Mouse (Mus musculus) liver, embryonic 11.5 days (tissue): Measurements from ENCODE around the gene Olfr1218. TPM values are rescaled to one million over a fixed set of nuclear protein-coding genes. Genes with fewer than 3 reads are reported as not detected.
"Not testable (repeated sequence)": the region's sequence is repeated elsewhere in the genome, so short reads cannot be mapped to it uniquely, and the experiment has no call there.

Source experiments
- ATAC-seq: fragments of 200-750 bp; cut with Nextera tagmentation; replicated peaks from 2 replicates; pipeline ENCODE4 v1.8.0; 2017; ENCODE audit warnings: moderate number of reproducible peaks, mild to moderate bottlenecking, moderate TSS enrichment, moderate library complexity; ENCODE audit not compliant: low FRiP score
- DNase-seq: peaks from one replicate; pipeline ENCODE4 v3.0.0-alpha.2; 2017; ENCODE audit warnings: low spot score
- H3K27ac ChIP-seq: fragments of 300-500 bp; sonication (generic); 2 replicates; pipeline ENCODE4 v1.5.1; 2014; ENCODE audit warnings: mild to moderate bottlenecking, low read depth, low read length, control low read depth
- H3K27me3 ChIP-seq: fragments of 300-500 bp; sonication (generic); replicated peaks from 2 replicates; pipeline ENCODE4 v1.6.1; 2014; ENCODE audit warnings: low read length, mixed read lengths; ENCODE audit not compliant: control insufficient read depth, insufficient read depth
- H3K36me3 ChIP-seq: fragments of 300-500 bp; sonication (generic); 2 replicates; pipeline ENCODE4 v1.6.1; 2014; ENCODE audit warnings: mild to moderate bottlenecking, low read length, moderate library complexity, mixed read lengths; ENCODE audit not compliant: control insufficient read depth, insufficient read depth
- H3K4me1 ChIP-seq: fragments of 300-500 bp; sonication (generic); replicated peaks from 2 replicates; pipeline ENCODE4 v1.6.1; 2014; ENCODE audit warnings: low read length, mixed read lengths; ENCODE audit not compliant: control insufficient read depth, insufficient read depth
- H3K4me2 ChIP-seq: fragments of 300-500 bp; sonication (generic); 2 replicates; pipeline ENCODE4 v1.6.1; 2014; ENCODE audit warnings: mild to moderate bottlenecking, control low read depth, moderate library complexity
- H3K4me3 ChIP-seq: fragments of 300-500 bp; sonication (generic); 2 replicates; pipeline ENCODE4 v1.5.1; 2014; ENCODE audit warnings: low read depth, low read length, control low read depth
- H3K9ac ChIP-seq: fragments of 300-500 bp; sonication (generic); 2 replicates; pipeline ENCODE4 v1.6.1; 2014; ENCODE audit warnings: low read depth, low read length, control low read depth
- H3K9me3 ChIP-seq: fragments of 300-500 bp; sonication (generic); 2 replicates; pipeline ENCODE4 v1.6.1; 2016; ENCODE audit warnings: low read length, inconsistent platforms, mixed read lengths; ENCODE audit not compliant: control insufficient read depth
- WGBS: fragments of 180-500 bp; shearing (Covaris S2); extraction: QIAGEN DNeasy Blood & Tissue Kit; methylation state at CpG from one replicate; pipeline ENCODE4 v1.1.7; 2014; 5-methylcytosine and 5-hydroxymethylcytosine counted together
- polyA plus RNA-seq: library from polyadenylated mRNA; unstranded; fragments of >200 nt; fragmentation: Nextera tagmentation; extraction: Ambion mirVana; gene quantifications from 2 replicates; pipeline ENCODE4 v1.2.1, GENCODE M21; 2014

Olfr1218 gene
- polyA plus RNA-seq: not detected in 2 replicates

DNA sequence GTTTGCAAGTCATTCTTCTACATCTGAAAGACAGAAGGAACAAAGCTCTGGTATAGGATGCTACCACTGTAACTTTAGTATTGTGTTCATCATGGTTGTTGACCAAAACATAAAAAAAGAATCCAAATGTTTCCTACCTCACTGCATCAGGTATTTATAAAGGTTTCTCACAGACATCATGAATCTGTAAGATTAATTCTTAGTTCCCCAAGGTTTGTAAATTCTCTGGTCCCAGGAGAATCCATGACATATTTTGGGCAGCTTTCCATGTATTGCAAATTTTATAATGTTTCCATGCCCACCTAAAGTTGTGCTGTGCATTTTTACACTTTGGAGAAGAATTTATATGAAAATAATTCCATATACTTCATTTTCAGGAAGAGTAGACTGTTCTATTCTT, at the start of gene Olfr1218:
Gene Olfr1218 (minus strand): TSS at position 101 of the 400 bp plus-strand sequence.
- ATAC-seq (no peak), DNase-seq (no peak)
- H3K9ac ChIP-seq: no peak within 1 kb of the TSS
- H3K27me3 ChIP-seq: no peaks in the 10 kb centered on the region
- no peak within 1 kb of the TSS for H3K27ac ChIP-seq
- no peaks in the 10 kb centered on the region for H3K36me3 ChIP-seq
- no peak within 1 kb of the TSS for H3K4me2 ChIP-seq
- H3K4me3 ChIP-seq: no peak within 1 kb of the TSS
- H3K4me1 ChIP-seq: no peaks in the 10 kb centered on the region
- no peaks in the 10 kb centered on the region for H3K9me3 ChIP-seq

DNA sequence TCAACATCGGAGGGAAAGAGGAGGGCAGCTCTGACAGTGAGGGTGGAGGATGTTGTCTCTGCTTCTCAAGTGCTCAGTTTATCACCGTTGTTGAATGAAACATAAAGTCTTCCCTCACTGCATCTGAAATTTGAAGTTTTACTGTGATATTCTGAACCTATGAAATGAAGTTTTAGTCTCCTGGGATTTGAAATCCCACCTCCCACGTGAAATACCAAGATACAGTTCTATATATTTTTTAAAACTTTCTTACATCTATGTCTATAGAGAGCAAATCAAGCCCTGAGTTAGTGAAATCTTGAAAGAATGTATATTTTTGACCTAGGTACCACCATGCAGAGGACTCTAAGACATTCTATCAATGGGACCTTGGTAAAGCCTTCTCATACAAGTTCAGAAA, 45.7 kb upstream of the Olfr1218 start, which contains the start of gene Olfr1220:
Gene Olfr1220 (minus strand): TSS at position 101 of the 400 bp plus-strand sequence.
- Histone ChIP-seq H3K9ac (no peak within 1 kb of the TSS), H3K4me2 (no peak within 1 kb of the TSS), H3K27ac (no peak within 1 kb of the TSS), H3K4me3 (no peak within 1 kb of the TSS), H3K9me3 (no peaks in the 10 kb centered on the region), H3K27me3 (no peaks in the 10 kb centered on the region), H3K4me1 (no peaks in the 10 kb centered on the region), H3K36me3 (no peaks in the 10 kb centered on the region)
- no peak for DNase-seq
- no peak for ATAC-seq
- WGBS: 66% methylated on average over 3 of the region's 3 CpGs

DNA sequence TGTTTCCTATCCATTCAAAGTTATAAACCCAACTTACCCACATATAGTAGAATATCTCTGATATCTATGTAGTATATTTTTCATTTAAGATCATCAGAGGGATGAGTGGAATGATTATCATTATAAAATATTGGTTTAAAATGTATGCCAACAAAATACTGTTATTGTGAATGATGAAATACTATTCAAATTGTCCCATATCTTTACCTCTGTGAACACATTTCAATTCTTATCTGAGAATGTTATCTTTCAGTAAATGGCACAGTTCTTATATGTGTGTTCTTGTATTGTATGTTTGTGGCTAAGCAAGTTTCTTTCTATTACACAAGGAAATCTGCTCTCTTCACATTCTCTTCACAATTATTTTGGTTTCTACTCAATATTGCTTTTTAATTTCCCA, 44.7 kb upstream of the Olfr1218 start:
- H3K36me3 ChIP-seq: no peaks in the 10 kb centered on the region
- no peak overlapping the region for H3K4me3 ChIP-seq
- no peaks in the 10 kb centered on the region for H3K27me3 ChIP-seq
- no peak overlapping the region for H3K27ac ChIP-seq
- ATAC-seq (no peak), DNase-seq (no peak)
- H3K9ac ChIP-seq: no peak overlapping the region
- no peaks in the 10 kb centered on the region for H3K9me3 ChIP-seq
- H3K4me2 ChIP-seq: no peak overlapping the region
- no peaks in the 10 kb centered on the region for H3K4me1 ChIP-seq

DNA sequence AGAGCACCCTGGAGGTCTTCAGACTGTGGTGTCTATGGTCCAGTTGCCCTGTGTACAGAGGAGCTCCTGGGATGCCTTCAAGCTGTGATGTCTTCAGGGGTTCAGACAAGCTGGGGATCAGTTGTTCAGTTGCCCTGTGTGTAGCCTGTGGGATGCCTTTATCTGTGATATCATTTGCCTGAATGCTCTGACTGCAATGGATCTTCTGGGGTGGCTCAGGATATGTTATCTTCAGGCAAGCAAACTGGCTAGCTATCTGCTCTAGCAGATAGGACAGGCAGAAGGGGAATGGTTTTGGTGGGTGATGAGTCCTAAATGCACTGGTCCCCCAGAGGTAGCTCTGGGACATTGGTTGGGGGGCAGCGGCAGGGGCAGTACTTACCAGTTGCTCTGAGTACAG, 32.9 kb upstream of the Olfr1218 start:
- 86% methylated on average over 1 of the region's 1 CpGs for WGBS
- no peak for ATAC-seq
- Histone ChIP-seq H3K36me3 (no peaks in the 10 kb centered on the region), H3K4me3 (no peak overlapping the region), H3K27ac (no peak overlapping the region), H3K27me3 (no peaks in the 10 kb centered on the region), H3K4me2 (no peak overlapping the region), H3K9me3 (no peaks in the 10 kb centered on the region), H3K9ac (no peak overlapping the region), H3K4me1 (no peaks in the 10 kb centered on the region)
- DNase-seq: no peak

DNA sequence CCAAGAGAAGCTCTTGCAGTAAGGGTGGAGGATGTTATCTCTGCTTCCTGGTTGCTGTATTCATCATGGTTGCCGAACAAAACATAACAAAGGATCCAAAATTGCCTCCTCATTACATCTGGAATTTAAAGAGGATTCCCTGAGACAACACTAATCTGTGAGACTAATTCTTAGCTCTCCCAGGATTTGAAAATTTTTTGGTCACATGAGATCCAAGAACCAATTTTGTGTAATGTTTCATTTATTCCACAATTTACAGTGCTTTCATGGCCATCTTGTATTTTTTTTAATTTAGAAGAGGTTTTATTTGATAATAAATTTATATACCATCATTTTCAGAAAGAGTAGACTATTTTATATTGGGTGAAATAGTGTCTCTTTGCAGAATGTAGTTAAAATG, 22.4 kb upstream of the Olfr1218 start, which contains the start of gene Olfr1219:
Gene Olfr1219 (minus strand): TSS at position 101 of the 400 bp plus-strand sequence.
- ATAC-seq (no peak), DNase-seq (no peak)
- no peak within 1 kb of the TSS for H3K4me3 ChIP-seq
- WGBS: 54% methylated on average over 1 of the region's 1 CpGs
- H3K9ac ChIP-seq: no peak within 1 kb of the TSS
- H3K27me3 ChIP-seq: no peaks in the 10 kb centered on the region
- no peak within 1 kb of the TSS for H3K27ac ChIP-seq
- no peaks in the 10 kb centered on the region for H3K4me1 ChIP-seq
- H3K36me3 ChIP-seq: no peaks in the 10 kb centered on the region
- no peaks in the 10 kb centered on the region for H3K9me3 ChIP-seq
- no peak within 1 kb of the TSS for H3K4me2 ChIP-seq

DNA sequence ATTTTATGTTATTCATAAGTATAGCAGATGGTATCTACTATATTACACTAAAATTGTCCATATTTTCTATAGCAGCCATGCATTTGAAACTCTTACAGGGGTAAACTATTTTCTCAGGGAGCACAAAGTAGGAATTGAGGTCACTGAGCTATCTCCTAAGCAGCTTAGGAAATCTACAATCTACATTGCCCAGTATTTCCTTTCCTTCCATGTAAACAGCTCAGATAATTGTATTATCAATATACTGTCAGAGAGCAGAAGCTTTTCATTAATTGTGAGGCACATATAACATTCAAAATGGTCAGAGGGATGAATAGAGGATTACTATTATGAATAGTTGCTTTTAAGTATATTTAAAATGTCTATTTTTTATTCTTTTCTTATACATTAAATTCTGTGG, 20.5 kb upstream of the Olfr1218 start:
- DNase-seq (no peak), ATAC-seq (no peak)
- Histone ChIP-seq H3K4me1 (no peaks in the 10 kb centered on the region), H3K36me3 (no peaks in the 10 kb centered on the region), H3K4me3 (no peak overlapping the region), H3K27me3 (no peaks in the 10 kb centered on the region), H3K9ac (no peak overlapping the region), H3K9me3 (no peaks in the 10 kb centered on the region), H3K4me2 (no peak overlapping the region), H3K27ac (no peak overlapping the region)

DNA sequence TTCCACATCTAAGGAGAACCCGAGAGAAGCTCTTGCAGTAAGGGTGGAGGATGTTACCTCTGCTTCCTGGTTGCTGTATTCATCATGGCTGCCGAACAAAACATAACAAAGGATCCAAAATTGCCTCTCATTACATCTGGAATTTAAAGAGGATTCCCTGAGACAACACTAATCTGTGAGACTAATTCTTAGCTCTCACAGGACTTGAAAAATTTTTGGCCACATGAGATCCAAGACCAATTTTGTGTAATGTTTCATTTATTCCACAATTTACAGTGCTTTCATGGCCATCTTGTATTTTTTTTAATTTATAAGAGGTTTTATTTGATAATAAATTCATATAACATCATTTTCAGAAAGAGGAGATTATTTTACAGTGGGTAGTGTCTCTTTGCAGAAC, 29.0 kb downstream of the Olfr1218 start, which contains the start of gene Olfr1217:
Gene Olfr1217 (minus strand): TSS at position 101 of the 400 bp plus-strand sequence.
- no peak within 1 kb of the TSS for H3K27ac ChIP-seq
- no peaks in the 10 kb centered on the region for H3K36me3 ChIP-seq
- DNase-seq (no peak), ATAC-seq (no peak)
- H3K9ac ChIP-seq: no peak within 1 kb of the TSS
- no peaks in the 10 kb centered on the region for H3K27me3 ChIP-seq
- H3K4me1 ChIP-seq: no peaks in the 10 kb centered on the region
- no peak within 1 kb of the TSS for H3K4me3 ChIP-seq
- no peak within 1 kb of the TSS for H3K4me2 ChIP-seq
- H3K9me3 ChIP-seq: no peaks in the 10 kb centered on the region
- 63% methylated on average over 2 of the region's 2 CpGs for WGBS

DNA sequence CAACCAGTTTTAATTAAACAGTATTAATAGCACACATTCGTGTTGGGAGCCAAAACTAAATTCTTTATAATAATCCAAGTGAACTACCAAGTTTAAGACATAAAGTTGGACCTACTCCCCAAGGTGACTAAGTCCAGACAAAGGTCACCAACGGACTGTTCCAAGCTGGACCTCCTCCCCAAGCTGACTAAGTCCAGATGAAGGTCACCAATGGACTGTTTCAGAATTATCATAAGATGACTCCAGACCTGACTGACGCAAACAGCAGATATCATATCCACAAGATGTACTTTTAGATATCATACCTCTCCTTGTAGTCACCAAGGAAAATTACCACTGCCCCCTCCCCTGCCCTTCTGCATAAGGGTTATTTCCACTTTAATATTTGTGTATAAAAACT, 39.6 kb downstream of the Olfr1218 start:
- 68% methylated on average over 3 of the region's 3 CpGs for WGBS
- not testable (repeated sequence) for H3K4me3 ChIP-seq, H3K27ac ChIP-seq, H3K9ac ChIP-seq, H3K4me2 ChIP-seq, H3K9me3 ChIP-seq, ATAC-seq, H3K4me1 ChIP-seq, H3K27me3 ChIP-seq, H3K36me3 ChIP-seq, DNase-seq

DNA sequence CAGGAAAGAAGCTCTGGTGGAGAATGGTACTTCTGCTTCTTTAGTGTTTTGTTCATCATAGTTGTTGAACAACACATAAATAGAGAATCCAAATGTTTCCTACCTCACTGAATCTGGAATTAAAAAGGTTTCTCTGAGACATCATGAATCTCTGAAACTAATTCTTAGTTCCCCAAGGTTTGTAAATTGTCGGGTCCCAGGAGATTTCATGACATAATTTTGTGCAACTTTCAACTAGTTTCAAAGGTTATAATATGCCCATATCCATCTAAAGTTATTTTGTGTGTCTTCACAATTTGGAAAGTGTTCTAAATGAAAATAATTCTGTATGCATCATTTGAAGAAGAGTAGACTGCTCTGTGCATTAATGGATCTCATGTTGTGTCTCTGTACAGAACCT, 42.7 kb downstream of the Olfr1218 start, which contains the start of gene Olfr1216:
Gene Olfr1216 (minus strand): TSS at position 101 of the 400 bp plus-strand sequence.
- Histone ChIP-seq H3K36me3 (no peaks in the 10 kb centered on the region), H3K4me3 (no peak within 1 kb of the TSS), H3K9ac (no peak within 1 kb of the TSS), H3K4me1 (no peaks in the 10 kb centered on the region), H3K27ac (no peak within 1 kb of the TSS), H3K9me3 (no peaks in the 10 kb centered on the region), H3K27me3 (no peaks in the 10 kb centered on the region), H3K4me2 (no peak within 1 kb of the TSS)
- ATAC-seq (no peak), DNase-seq (no peak)
- WGBS: 54% methylated on average over 1 of the region's 1 CpGs
